Mouse (Mus musculus): ENCODE results near the gene Ccdc57. TPM values are rescaled to one million over a fixed set of nuclear protein-coding genes. Genes with fewer than 3 reads are reported as not detected.

The Ccdc57 gene
- 6.2 and 7.2 TPM in 2 replicates for total RNA-seq (2014; rRNA removed)
- polyA plus RNA-seq (2015; fragmentation: Nextera tagmentation; extraction: Ambion mirVana): 6.8 and 7.8 TPM in 2 replicates

GRCm38 (mm10) chr11:120932564-120933398 is at the start of gene Ccdc57:
TSS of gene Ccdc57 (minus strand) at chr11:120932872.
- H3K27ac ChIP-seq (ENCODE audit: low read depth, low read length): peak within 1 kb of the TSS; percentile 21; the same call in 1 of the 2 replicates
- no peak for TF ChIP-seq CTCF (IDR thresholded peaks at IDR 0.05)
- peak; percentile 94 for ATAC-seq (ENCODE audit: low FRiP score)
- peak; percentile 92 for DNase-seq (ENCODE audit: low spot score)
- WGBS: 8% methylated on average over 44 of the region's 44 CpGs
- H3K4me1 ChIP-seq (ENCODE audit: insufficient read depth, low read length): no peaks in the 10 kb centered on the region
- peak within 1 kb of the TSS; percentile 68 for H3K4me3 ChIP-seq (ENCODE audit: low read depth, low read length)
- H3K36me3 ChIP-seq (ENCODE audit: insufficient read depth, low read length): no peaks in the 10 kb centered on the region
- no peaks in the 10 kb centered on the region for H3K27me3 ChIP-seq (ENCODE audit: insufficient read depth, low read length)
- H3K9ac ChIP-seq (replicated peaks; ENCODE audit: low read length, poor library complexity, severe bottlenecking): peak within 1 kb of the TSS; percentile 59
- H3K4me2 ChIP-seq (ENCODE audit: low read depth, low read length, poor library complexity, severe bottlenecking): peak within 1 kb of the TSS; percentile 64
- H3K9me3 ChIP-seq (ENCODE audit: low read length): no peaks in the 10 kb centered on the region

- Histone ChIP-seq H3K27ac (ENCODE audit: low read depth, low read length) (no peak overlapping the region), H3K4me1 (ENCODE audit: insufficient read depth, low read length) (no peaks in the 10 kb centered on the region), H3K36me3 (ENCODE audit: insufficient read depth, low read length) (peaks cover 43% of the 10 kb centered on the region), H3K4me3 (ENCODE audit: low read depth, low read length) (no peak overlapping the region), H3K9ac (replicated peaks; ENCODE audit: low read length, poor library complexity, severe bottlenecking) (no peak overlapping the region), H3K27me3 (ENCODE audit: insufficient read depth, low read length) (no peaks in the 10 kb centered on the region), H3K4me2 (ENCODE audit: low read depth, low read length, poor library complexity, severe bottlenecking) (no peak overlapping the region), H3K9me3 (ENCODE audit: low read length) (no peaks in the 10 kb centered on the region)
- no peak for TF ChIP-seq CTCF (IDR thresholded peaks at IDR 0.05)
- DNase-seq (ENCODE audit: low spot score): no peak
- no peak for ATAC-seq (ENCODE audit: low FRiP score)
Measured at GRCm38 (mm10) chr11:120982459-120982858, 49.8 kb upstream of the Ccdc57 start.

DNA sequence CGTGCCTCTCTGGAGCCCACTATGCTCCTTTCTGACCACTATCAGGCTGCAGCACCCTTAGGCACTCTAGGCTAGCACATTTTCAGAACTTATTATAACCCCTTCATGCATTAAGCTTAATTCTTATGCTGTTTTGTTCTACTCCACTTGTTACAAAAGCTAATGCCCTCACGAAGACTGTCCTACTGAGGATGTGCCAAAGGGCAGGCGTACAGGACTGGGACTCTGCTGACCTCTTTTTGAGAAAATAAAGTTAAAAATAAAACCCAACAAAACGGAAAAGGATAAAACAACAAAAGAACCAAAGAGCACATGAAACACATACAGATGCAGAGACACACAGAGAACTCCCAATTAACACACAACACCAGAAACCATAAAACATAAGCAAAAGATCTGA is 49.0 kb upstream of the Ccdc57 start:
- no peak overlapping the region for H3K4me3 ChIP-seq (ENCODE audit: low read depth, low read length)
- ATAC-seq (ENCODE audit: low FRiP score) (no peak), DNase-seq (ENCODE audit: low spot score) (no peak)
- no peaks in the 10 kb centered on the region for H3K9me3 ChIP-seq (ENCODE audit: low read length)
- H3K9ac ChIP-seq (replicated peaks; ENCODE audit: low read length, poor library complexity, severe bottlenecking): no peak overlapping the region
- peaks cover 48% of the 10 kb centered on the region for H3K36me3 ChIP-seq (ENCODE audit: insufficient read depth, low read length)
- H3K4me1 ChIP-seq (ENCODE audit: insufficient read depth, low read length): no peaks in the 10 kb centered on the region
- WGBS: 80% methylated on average over 4 of the region's 4 CpGs
- no peaks in the 10 kb centered on the region for H3K27me3 ChIP-seq (ENCODE audit: insufficient read depth, low read length)
- no peak overlapping the region for H3K4me2 ChIP-seq (ENCODE audit: low read depth, low read length, poor library complexity, severe bottlenecking)
- TF ChIP-seq CTCF (IDR thresholded peaks at IDR 0.05): no peak
- no peak overlapping the region for H3K27ac ChIP-seq (ENCODE audit: low read depth, low read length)

DNA sequence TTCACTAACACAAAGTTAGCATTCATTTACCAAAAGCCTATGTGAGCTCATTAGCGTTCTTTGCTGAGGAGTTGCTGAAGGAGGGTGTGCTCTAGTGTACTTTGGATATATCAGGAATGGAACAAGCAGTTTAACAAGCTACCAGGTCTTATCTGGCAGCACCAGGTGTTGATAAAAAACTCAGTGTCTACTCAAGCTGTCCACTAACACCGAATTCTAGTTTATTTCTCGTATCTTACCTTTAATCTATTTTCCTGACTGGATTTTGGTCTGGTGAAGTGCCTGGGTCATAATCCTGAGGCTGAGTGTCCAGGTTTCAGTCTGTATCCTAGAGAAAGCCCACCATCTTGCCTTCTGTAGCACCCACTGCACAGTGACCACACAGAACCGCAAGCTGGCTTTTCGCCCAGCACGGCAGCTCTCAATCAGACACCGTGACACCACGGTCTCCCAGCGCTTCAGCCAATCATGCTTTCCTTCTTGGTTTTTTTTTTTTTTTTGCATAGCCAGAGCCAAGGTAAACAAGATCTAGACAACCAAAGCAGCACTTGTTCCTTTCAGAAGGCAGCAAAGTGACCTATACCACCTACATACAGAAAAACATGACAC is 47.9 kb upstream of the Ccdc57 start:
- H3K9ac ChIP-seq (replicated peaks; ENCODE audit: low read length, poor library complexity, severe bottlenecking): no peak overlapping the region
- WGBS: 83% methylated on average over 9 of the region's 9 CpGs
- DNase-seq (ENCODE audit: low spot score) (no peak), ATAC-seq (ENCODE audit: low FRiP score) (no peak)
- H3K9me3 ChIP-seq (ENCODE audit: low read length): no peaks in the 10 kb centered on the region
- H3K27ac ChIP-seq (ENCODE audit: low read depth, low read length): no peak overlapping the region
- no peaks in the 10 kb centered on the region for H3K4me1 ChIP-seq (ENCODE audit: insufficient read depth, low read length)
- no peak overlapping the region for H3K4me3 ChIP-seq (ENCODE audit: low read depth, low read length)
- H3K36me3 ChIP-seq (ENCODE audit: insufficient read depth, low read length): peaks cover 53% of the 10 kb centered on the region
- no peak overlapping the region for H3K4me2 ChIP-seq (ENCODE audit: low read depth, low read length, poor library complexity, severe bottlenecking)
- no peaks in the 10 kb centered on the region for H3K27me3 ChIP-seq (ENCODE audit: insufficient read depth, low read length)
- no peak for TF ChIP-seq CTCF (IDR thresholded peaks at IDR 0.05)

DNA sequence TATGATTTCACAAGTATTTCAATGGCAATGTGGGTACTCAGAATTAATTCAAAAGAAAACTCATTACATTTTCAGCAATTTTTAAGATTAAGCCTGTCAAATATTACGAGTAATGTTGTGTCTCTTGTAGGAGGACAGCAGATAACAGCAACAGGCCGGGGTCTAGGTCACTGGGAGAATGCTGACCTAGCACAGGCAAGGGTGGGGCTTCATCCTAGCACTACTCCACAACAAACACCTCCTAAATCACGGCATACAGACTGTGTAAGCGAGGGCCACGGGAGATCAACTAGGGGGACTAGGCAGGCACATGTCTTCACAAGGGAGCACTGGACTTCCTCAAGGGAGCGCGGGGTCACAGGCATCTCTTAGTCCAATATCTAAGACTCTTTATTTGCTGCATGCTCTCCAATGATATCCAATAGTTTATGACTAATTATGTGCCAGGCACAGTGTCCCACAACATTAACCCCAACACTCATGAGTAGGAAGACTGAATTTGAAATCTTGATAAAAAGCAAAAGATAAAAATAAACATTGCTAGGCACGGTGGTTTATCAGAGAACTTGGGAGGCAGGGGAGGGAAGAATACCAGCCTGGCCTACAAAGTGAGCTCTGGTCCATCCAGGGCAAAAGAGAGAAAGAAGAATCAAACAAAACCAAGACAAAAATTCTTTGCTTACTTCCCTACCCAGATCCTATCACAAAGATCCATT is 47.2 kb upstream of the Ccdc57 start:
- ATAC-seq (ENCODE audit: low FRiP score) (no peak), DNase-seq (ENCODE audit: low spot score) (no peak)
- Histone ChIP-seq H3K4me3 (ENCODE audit: low read depth, low read length) (no peak overlapping the region), H3K9ac (replicated peaks; ENCODE audit: low read length, poor library complexity, severe bottlenecking) (no peak overlapping the region), H3K4me2 (ENCODE audit: low read depth, low read length, poor library complexity, severe bottlenecking) (no peak overlapping the region), H3K4me1 (ENCODE audit: insufficient read depth, low read length) (no peaks in the 10 kb centered on the region), H3K36me3 (ENCODE audit: insufficient read depth, low read length) (peaks cover 57% of the 10 kb centered on the region), H3K9me3 (ENCODE audit: low read length) (no peaks in the 10 kb centered on the region), H3K27me3 (ENCODE audit: insufficient read depth, low read length) (no peaks in the 10 kb centered on the region), H3K27ac (ENCODE audit: low read depth, low read length) (no peak overlapping the region)
- no peak for TF ChIP-seq CTCF (IDR thresholded peaks at IDR 0.05)
- WGBS: 93% methylated on average over 8 of the region's 8 CpGs

Measured in midbrain, postnatal 0 days (tissue).